Mouse (Mus musculus): ENCODE measurements around the gene Gucy2e. TPM values are rescaled to one million over a fixed set of nuclear protein-coding genes. Genes with fewer than 3 reads are reported as not detected.

The Gucy2e gene
- under 1 TPM; 0.14 to 0.38 (median 0.17) TPM for polyA plus RNA-seq (2017; shearing (Covaris generic))

- no peak for ATAC-seq
These were observed at the start of gene Gucy2e for GRCm38 (mm10) chr11:69236926-69237260. Gucy2e (minus strand) TSS chr11:69237036.

GRCm38 (mm10) chr11:69277267-69277666, 40.4 kb upstream of the Gucy2e start:
- no peak for ATAC-seq

- ATAC-seq = no peak
These were observed 39.2 kb upstream of the Gucy2e start for GRCm38 (mm10) chr11:69276081-69276480.

DNA sequence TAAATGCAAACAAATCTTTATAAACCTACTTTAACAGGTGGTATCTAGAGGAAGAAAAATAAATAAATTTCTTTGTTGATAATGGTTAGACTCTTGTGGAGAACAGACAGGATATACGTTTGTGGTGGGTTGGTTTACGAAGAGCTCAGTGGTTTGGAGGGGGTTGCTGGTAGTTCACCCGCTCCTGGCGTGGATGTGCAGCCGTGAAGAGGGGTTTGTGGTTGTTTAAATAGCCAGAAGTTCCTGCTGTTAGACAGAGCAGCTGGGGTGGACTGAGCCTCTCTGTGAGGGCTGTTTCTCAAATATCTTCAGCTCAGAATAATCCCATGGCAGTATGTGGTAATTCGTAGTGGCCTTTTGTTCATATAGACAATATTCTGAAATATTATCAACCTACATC, 38.8 kb upstream of the Gucy2e start:
- ATAC-seq = no peak

DNA sequence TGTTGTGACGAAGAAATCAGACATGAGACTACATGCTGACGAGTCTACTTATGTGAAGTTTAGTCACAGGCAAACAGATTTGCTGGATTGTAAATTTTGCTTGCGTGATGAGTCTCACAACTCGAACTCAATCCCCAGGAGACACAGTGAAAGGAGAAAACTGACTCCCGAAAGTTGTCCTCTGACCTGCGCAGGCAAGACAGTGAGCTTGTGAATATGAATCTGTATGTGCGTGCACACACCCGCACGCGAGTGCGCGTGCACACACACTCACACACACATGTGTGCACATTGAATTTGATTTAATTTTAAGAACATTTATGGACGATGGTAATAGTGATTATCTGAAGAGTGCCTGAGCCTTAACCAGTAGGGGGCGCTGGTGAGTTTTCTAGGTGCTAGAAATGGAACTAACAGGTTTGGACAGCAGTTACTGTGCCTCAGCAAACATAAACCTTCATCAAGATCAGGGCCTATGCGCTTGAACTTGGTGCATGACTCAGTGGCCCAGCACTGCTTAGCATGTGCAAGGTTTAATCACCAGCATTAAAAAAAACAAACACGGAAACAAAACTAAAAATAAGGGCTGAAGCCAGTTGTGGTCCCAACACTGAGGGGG, 35.4 kb upstream of the Gucy2e start:
- ATAC-seq = no peak

- ATAC-seq = no peak
These were observed 32.7 kb upstream of the Gucy2e start for GRCm38 (mm10) chr11:69269575-69269974.

- peak; percentile 69 for ATAC-seq
These were observed 31.3 kb upstream of the Gucy2e start for GRCm38 (mm10) chr11:69268100-69268499.

GRCm38 (mm10) chr11:69267341-69267740, 30.5 kb upstream of the Gucy2e start:
- peak; percentile 58 for ATAC-seq

DNA sequence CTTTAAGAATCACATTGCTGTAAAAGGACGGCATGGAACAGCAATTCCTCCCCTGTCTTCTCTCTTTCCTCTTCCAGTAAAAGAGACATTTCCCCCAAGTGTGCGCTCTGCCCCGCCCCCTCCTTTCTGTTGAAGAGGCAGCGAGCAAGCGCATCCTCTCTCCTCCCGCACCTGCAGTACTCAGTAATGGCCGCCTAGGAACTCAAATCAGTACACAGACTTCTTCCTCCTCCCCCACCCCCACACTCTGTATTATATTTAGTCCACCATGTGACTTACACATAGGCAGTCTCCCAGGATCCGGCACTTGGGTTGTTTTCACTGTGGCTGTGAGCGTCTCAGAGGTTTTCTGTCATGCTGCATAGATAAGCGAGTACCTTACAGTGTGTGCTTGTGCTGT, 29.4 kb upstream of the Gucy2e start:
- ATAC-seq = peak; percentile 71

GRCm38 (mm10) chr11:69265410-69265809, 28.6 kb upstream of the Gucy2e start:
- ATAC-seq = no peak

DNA sequence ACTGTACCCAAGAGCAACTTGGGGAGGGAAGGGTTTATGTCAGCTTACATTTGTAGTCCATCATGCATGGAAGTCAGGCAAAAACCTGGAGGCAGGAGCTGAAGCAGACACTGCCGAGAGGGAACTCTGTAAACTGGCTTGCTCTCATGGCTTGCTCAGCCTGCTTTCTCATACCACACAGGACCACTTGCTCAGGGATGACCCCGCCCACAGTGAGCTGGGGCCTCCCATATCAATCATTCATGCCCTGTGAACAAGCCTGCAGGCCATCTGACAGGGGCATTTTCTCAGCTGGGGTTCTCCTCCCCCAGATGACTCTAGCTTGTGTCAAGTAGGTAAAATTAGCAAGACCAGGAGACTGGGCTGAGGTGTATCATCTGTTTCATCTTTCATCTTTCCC, 27.4 kb upstream of the Gucy2e start:
- no peak for ATAC-seq

GRCm38 (mm10) chr11:69260111-69260510, 23.3 kb upstream of the Gucy2e start:
- no peak for ATAC-seq

DNA sequence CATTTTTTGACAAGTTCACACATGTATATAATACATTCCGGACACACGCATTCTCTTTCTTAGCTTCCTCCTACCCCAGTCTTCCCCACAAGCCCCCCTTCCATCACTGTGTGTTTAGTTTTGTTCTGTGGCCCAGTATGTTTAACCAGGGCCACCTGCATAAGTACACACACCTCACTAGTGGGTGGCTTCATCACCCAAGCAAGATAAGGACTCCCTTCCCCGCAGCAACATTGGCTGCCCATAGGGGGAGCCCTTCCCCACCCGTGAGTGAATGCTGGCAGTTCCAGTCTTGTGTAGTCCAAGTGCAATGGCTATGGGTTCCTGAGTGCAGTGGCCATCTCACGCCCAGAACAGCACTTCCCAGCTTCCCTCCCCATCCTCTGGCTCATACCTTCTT, 21.5 kb upstream of the Gucy2e start:
- ATAC-seq = peak; percentile 88

DNA sequence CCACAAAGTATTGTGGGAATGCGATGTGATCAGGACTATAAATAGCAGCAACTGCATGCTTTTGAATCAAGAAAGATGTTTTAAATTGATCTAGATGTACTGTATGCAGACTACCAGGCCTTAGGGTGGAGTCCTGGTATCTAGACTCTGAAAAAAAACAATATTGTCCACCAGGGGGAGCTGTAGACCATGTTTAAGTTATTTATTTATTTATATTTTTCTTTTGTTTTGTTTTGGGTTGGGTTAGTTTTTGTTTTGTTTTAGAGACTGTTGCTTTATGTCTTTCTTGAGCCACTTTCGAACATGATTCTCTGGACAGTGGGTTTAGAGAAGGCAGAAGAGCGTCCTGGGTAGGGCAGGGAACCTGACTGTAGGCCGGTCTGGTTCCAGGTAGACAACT, 21.0 kb upstream of the Gucy2e start:
- ATAC-seq = peak; percentile 61

DNA sequence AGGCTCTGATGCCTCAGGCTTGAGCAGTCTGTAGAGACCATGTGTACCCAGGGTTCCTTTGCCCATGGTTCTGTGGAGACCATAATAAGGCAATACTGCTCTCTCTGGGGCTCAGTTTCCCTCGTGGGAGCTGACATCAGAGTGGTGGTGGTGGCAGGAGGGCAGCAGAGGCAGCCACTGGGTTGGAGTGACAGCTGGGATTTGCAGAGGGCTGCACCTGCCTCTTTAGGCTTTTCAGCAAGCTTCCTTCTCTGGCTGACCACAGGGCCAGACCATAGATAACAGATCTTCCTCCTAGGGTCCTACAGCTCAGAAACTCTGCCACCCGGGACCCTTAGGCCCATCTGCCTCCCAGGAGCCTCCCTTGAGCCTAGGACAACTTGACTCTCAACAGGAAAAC, 20.2 kb upstream of the Gucy2e start:
- no peak for ATAC-seq

- no peak for ATAC-seq
These were observed 18.0 kb upstream of the Gucy2e start for GRCm38 (mm10) chr11:69254808-69255207.

DNA sequence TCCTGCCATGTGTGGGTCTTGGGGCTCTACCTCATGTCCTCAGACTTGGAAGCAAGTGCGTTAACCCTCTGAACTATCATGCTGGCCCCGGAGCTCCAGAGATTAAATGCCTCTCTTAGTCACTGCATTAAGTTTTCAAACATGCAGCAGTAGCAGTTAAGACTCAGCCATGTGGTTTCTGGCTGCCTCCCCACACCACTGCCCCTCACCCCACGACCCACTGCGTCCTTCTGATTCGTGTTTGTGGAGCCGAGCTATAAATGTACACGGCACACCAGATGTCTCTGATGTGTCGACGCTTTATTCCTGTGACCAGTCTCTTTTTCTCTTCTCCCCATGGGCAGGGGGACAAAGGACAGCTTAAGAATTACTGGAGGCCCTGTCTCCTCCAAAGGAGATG, 16.3 kb upstream of the Gucy2e start:
- no peak for ATAC-seq

- no peak for ATAC-seq
These were observed 15.1 kb upstream of the Gucy2e start for GRCm38 (mm10) chr11:69251953-69252352.

DNA sequence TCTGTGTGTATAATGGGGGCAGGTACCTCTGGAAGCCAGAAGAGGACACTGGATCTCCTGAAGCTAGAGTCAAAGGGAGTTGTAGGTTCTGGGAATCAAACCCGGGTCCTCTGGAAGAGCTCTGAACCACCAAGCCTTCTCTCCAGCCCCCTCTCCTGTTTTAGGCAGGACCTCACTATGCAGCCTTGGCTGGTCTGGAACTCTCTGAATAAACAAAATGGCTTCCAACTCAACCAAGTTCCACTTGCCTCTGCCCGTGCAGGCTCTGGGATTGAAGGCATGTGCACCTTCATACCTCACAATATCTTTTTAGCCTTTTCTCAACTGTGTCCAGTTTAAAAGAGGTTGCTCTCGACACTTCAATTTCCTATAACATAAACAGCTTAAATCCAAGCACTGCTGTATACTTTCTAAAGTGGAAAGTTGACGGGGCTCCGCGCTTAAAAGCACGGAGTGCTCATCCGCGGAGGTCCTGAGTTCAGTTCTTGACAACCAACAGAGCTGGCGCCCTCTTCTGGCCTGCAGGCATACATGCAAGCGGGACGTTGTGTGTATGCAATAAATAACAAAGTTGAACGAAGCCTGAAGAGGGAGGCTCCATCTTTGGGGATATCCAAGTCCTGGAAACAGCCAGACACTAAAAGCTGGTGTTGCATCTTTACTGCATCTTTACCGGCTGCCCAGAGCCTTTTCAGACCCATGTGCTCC, 14.5 kb upstream of the Gucy2e start:
- ATAC-seq = no peak

DNA sequence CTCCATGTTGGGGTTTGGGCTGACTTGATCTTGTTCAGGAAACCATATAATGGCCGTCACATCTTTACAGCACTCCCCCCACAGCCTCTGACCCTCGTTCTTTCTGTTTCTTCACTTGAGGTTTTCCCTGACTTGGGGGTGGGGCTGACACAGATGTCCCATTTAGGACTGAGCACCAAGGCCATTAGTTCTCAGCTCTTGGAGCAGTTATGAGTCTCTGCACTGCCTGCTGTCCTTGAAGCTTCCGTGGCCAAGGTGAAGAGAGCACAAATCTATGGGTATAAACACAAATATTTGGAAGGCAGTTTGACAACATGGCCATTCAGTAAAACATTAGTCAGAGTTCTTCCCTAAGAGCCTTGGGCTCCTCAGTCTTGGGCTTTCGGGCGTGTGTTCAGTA, 13.3 kb upstream of the Gucy2e start:
- ATAC-seq = no peak

DNA sequence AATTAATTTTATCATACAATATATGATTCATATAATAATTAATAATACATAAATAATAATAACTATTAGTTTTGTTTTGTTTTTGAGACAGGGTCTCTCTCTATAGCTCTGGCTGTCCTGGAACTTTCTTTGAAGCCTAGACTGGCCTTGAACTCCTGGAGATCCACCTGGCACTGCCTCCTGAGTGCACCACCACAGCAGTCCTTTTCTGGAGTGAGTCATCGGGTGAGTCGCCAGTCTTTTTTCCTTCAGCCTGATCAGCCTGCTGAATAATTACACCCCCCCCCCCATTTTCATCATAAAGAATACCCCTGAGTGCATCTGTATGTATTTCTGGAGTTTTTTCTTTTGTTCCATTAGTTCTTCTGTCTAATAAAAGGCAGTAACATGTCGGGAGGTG, 12.3 kb upstream of the Gucy2e start:
- ATAC-seq = no peak

GRCm38 (mm10) chr11:69245643-69246042, 8.8 kb upstream of the Gucy2e start:
- no peak for ATAC-seq

- ATAC-seq = no peak
These were observed 8.1 kb upstream of the Gucy2e start for GRCm38 (mm10) chr11:69244911-69245310.

DNA sequence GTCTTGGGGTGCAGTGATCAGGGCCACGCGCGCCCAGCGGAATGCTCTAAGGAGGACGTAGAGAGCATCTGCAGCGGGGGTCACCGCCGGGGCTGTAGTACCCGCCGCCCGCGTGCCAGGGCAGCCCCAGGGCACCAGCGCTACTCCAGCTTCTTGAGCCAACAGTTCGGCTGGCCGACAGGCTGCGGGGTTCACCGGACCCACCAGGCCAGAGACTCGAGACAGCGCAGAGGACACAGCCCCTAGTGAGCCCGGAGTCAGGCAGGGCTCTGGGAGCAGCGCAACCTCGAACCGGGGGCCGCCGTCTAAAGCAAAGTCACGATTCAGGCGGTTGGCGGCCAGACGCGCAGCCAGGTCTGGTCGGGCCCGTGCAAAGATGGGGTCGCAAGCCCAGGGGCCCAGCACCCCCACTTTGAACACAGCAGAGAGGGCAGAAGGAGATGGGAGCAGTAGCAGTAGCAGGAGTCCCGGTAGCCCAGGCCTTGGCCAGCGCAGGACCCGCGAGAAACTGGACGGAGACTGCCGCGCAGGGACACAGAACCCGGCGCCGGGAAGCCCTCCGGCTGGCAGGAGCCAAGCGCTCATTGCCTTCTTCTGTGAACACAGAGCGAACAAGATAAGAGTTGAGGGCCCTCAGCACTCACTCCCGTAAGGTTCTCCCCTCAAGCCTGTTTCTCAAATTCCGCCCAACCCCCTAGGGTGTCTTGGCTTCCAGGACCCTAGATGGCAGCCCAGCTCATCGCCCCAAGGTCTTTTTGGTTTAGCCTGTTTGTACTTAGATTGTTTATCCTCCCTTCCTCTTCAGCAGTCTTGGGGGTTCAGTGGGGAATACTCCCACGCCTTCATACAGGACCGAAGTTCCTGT, 543 bp downstream of the Gucy2e start:
- ATAC-seq = no peak

Data from inflammation-experienced regulatory T-cells, adult 6 months (primary cell).